Mouse (Mus musculus) cerebellum, adult 2 months (tissue): ENCODE measurements at regions not wholly inside any gene's neighbourhood (a gene's known extent, or its start where the extent isn't known, plus 50 kb on each side); places are given as distances from the start of the nearest gene placed in this dataset.

Experiments used
- CTCF ChIP-seq: fragments of 200-500 bp; IDR thresholded peaks from 2 replicates; pipeline ENCODE4 v1.5.1; 2011; ENCODE audit warnings: low read depth, mild to moderate bottlenecking, control low read depth, low read length, moderate library complexity, borderline replicate concordance; ENCODE audit not compliant: insufficient read depth
- POLR2A ChIP-seq: fragments of 200-500 bp; IDR thresholded peaks from 2 replicates; pipeline ENCODE4 v1.6.1; 2011; ENCODE audit warnings: low read length, control low read depth, borderline replicate concordance; ENCODE audit not compliant: insufficient read depth

- no peak for TF ChIP-seq CTCF
- TF ChIP-seq POLR2A, result no peak
These were observed 93.8 kb upstream of the Mapk10 start for GRCm38 (mm10) chr5:103304975-103305374.
